ENCODE assay signal across 9 mouse cellular contexts in the genomic region with DNA sequence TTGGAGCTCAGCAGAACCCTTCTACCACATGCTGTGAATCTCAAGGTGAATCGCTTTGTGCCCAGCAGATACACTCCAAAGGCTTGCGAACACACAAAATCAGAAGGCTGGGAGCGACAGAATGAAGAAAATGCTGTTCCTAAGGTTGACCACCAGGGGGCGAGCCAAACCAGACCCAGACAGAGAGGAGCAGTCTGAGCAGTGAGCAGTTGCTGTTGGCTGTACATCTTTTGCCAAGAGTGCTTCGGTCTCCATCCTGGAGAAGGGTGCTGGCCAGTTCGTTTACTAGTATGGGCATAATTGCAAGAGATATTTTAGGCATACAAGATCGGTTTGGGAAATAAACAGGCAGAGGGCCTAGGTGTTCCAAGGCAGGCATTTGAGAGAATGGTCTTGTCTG. TPM values are rescaled to one million over a fixed set of nuclear protein-coding genes. Genes with fewer than 3 reads are reported as not detected.
DNase-seq lines count a peak whose midpoint lies in the region; ATAC-seq and TF ChIP-seq lines count a peak whose summit lies in the region.
"Had no signal": no experiment of that assay in that cellular context is flagged by ENCODE, and none has a peak within 500 bp of the region (broad histone marks: within the 10 kb centered on the region; RNA-seq: fewer than 3 reads in every experiment).

No protein-coding gene starts in this region.

- H3K9ac ChIP-seq in kidney, embryonic 15.5 days: no peak overlapping the region
- H3K9ac ChIP-seq in liver, postnatal 0 days (replicated peaks): no peak overlapping the region

- no peaks in the 10 kb centered on the region for H3K4me1 ChIP-seq in kidney, embryonic 15.5 days
- no peaks in the 10 kb centered on the region for H3K4me1 ChIP-seq in liver, postnatal 0 days (ENCODE audit: insufficient read depth)

- peak; percentile 5 for DNase-seq in kidney, adult 11 months
- DNase-seq in cerebellum, adult 11-12 months: peak; percentile 20
- peak; percentile 31 for DNase-seq in forelimb bud, embryonic 11.5 days (ENCODE audit: low read depth, low spot score)
- DNase-seq in kidney, adult 9 months: peak; percentile 24
- DNase-seq in liver, postnatal 0 days: peak; percentile 42
- DNase-seq in ovary, adult 18-20 months (ENCODE audit: low spot score): peak; percentile 29
- DNase-seq in thymus, postnatal 0 days (ENCODE audit: low spot score): peak; percentile 37

- H3K27ac ChIP-seq in kidney, embryonic 15.5 days: no peak overlapping the region
- no peak overlapping the region for H3K27ac ChIP-seq in liver, postnatal 0 days (ENCODE audit: low read depth)
- H3K27ac ChIP-seq: macrophage had no signal

- peaks cover 3% of the 10 kb centered on the region; the same call in 1 of the 2 replicates for H3K27me3 ChIP-seq in kidney, embryonic 15.5 days
- H3K27me3 ChIP-seq in liver, postnatal 0 days (ENCODE audit: insufficient read depth, low read length): no peaks in the 10 kb centered on the region

- no peak overlapping the region for H3K4me3 ChIP-seq in kidney, embryonic 15.5 days (replicated peaks)
- no peak overlapping the region for H3K4me3 ChIP-seq in liver, postnatal 0 days (ENCODE audit: low read depth, low read length)

- TF ChIP-seq EP300 in liver, postnatal 0 days (IDR thresholded peaks at IDR 0.05; ENCODE audit: low read depth): no peak

- TF ChIP-seq CTCF in liver, postnatal 0 days (IDR thresholded peaks at IDR 0.05; ENCODE audit: low read depth): peak; percentile 88

- H3K4me2 ChIP-seq in kidney, embryonic 15.5 days: no peak overlapping the region
- H3K4me2 ChIP-seq in liver, postnatal 0 days (ENCODE audit: low read depth, low read length): no peak overlapping the region

- no peak for ATAC-seq in kidney, embryonic 15.5 days (replicated peaks; ENCODE audit: low FRiP score)
- ATAC-seq in liver, postnatal 0 days: no peak

- 37% methylated on average over 7 of the region's 7 CpGs for WGBS in kidney, embryonic 15.5 days
- WGBS in liver, postnatal 0 days (ENCODE audit: insufficient replicate concordance): 32% methylated on average over 7 of the region's 7 CpGs

- H3K36me3 ChIP-seq in kidney, embryonic 15.5 days: no peaks in the 10 kb centered on the region
- H3K36me3 ChIP-seq in liver, postnatal 0 days (replicated peaks; ENCODE audit: insufficient read depth, low read length): no peaks in the 10 kb centered on the region

- H3K9me3 ChIP-seq in kidney, embryonic 15.5 days (replicated peaks): no peaks in the 10 kb centered on the region
- no peaks in the 10 kb centered on the region for H3K9me3 ChIP-seq in liver, postnatal 0 days (ENCODE audit: low read length)

RNA-seq across cellular contexts. Expression of a gene that starts 52.9 kb away (rescaled TPM):
- polyA plus RNA-seq in kidney, embryonic 15.5 days (2015; fragmentation: Nextera tagmentation; extraction: Ambion mirVana): not detected in 2 replicates
- polyA plus RNA-seq in liver, postnatal 0 days (2015; fragmentation: Nextera tagmentation; extraction: Ambion mirVana): not detected in 2 replicates
- polyA plus RNA-seq in thymus, postnatal 0 days (2015; fragmentation: Nextera tagmentation; extraction: Ambion mirVana): 0.04 TPM in 1 of 2 replicates, not detected in the other
- polyA plus RNA-seq: macrophage had no signal
